Comparison of ENCODE assay signal across 1 mouse cellular context in the genomic region with DNA sequence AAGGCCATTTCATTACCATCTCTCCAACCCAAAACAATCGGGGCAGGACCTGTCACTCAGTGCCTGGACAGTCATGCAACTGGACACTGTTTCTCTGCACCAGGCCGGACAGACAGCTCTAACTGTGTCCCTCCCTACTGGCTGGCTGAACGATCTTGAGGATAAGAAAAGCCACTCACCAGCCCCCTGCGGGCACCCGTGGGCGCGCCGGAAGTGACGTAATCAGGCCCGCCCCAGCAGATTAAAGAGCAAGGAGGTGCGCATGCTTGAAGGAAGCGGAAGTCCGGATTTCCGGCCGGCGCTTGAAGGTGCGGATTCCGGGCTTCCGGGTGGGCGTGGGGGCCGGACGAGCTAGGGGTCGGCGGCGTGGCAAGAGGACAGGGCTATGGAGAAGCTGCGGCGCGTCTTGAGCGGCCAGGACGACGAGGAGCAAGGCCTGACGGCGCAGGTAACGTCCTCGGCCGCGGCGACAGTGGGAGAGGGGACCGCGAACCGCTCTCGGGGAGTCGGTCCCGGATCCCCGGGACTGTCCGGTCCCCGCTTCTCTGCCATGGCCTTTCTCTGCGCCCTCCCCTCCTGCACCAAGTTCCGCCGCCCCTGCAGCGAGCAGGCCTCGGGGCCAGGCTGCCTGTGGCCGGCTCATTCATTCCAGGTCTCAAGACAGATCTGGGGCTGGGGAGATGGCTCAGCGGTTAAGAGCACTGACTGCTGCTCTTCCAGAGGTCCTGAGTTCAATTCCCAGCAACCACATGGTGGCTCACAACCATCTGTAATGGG.
TF ChIP-seq lines count a peak whose summit lies in the region.

Gene Sft2d1 (plus strand): TSS at position 265 of the 777 bp plus-strand sequence.

TF ChIP-seq in MEL, 35 proteins besides CTCF, POLR2A, EP300 and RAD21 (continued from another document):
- TF ChIP-seq ZMIZ1 (IDR thresholded peaks at IDR 0.05; ENCODE audit: low read depth, low read length) (0 out of 2 replicates have a peak, but pooled peaks have one; percentile 28), JUND (IDR thresholded peaks at IDR 0.05; ENCODE audit: low read depth, low read length) (no peak), BHLHE40 (IDR thresholded peaks at IDR 0.05; ENCODE audit: borderline replicate concordance, low read depth, low read length) (no peak), POLR2AphosphoS5 (IDR thresholded peaks at IDR 0.05; ENCODE audit: borderline replicate concordance, low read depth, low read length) (no peak), MXI1 (IDR thresholded peaks at IDR 0.05; ENCODE audit: low read depth, low read length) (peak; percentile 90)
